Mouse (Mus musculus) small intestine, adult 10 weeks (tissue): ENCODE measurements around the gene Lgals7. TPM values are rescaled to one million over a fixed set of nuclear protein-coding genes. Genes with fewer than 3 reads are reported as not detected.

Source experiments
- polyA plus RNA-seq: library from polyadenylated mRNA; stranded (reverse); fragments of 350-450 nt; fragmentation: Illumina TruSeq; extraction: RNeasy Lipid Tissue Mini Kit (QIAGEN cat#74804); gene quantifications from one replicate; pipeline ENCODE4 v1.2.3, GENCODE M21; 2014; ENCODE audit warnings: low replicate concordance

Lgals7 gene
- polyA plus RNA-seq, result not detected

DNA sequence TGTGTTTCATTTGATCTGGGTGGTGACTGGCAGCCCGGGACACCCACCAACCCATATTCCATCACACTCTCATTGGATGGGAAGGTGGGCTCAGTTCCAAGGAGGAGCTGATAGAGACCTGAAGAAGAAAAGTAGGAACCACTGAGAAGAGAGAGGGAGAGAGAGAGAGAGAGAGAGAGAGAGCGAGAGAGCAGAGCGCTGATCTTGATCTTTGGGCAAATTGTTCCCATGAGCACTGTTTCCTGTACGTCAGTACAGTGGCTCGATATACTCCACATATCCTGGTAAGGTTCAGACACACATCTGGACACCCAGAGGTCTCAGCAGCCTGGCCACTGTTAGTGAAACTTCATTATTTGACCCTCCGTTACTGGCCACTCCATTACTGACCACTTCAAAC lies at the start of gene Lgals7:
Lgals7 (plus strand) TSS at position 314 of the 400 bp plus-strand sequence.

DNA sequence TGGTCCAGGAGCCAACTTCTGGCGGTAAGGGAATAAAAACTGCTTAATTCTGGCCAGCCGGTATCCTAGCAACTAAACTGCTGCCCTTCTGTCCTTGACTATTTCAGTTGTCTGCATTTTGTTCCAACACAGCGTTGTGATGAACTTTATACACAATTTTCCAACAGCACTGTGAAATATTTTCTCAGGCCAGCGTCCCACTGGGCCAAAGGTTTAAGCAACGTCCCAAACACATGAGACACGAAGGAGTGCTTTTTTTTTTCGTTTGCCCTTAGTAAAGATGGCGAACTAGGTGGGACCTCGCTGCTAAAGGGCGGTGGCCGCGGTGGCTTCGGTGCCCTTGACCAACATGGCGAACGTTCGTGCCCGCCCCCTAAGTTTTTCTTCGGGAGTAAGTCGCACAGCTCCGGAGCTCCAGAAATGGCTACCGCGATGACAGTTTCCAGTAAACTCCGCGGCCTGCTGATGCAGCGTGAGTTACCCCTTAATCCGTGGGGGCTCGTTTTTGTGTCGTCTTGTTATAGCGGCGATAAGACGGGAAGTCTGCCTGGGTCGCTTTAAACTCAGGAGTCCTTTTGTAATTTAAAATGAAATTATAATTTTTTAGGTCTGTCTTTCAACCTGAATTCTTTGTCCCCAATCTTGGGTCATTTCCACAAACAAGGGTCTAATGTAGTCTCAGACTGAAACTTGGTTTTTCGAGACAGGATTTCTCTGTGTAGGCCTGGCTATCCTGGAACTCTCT lies 38.5 kb upstream of the Lgals7 start, which contains the start of gene Ech1:
Ech1 (plus strand) TSS at position 277 of the 745 bp plus-strand sequence.

GRCm38 (mm10) chr7:28833723-28834347 lies 29.8 kb upstream of the Lgals7 start, which contains the start of gene Lgals4:
Lgals4 (plus strand) TSS chr7:28833854.

DNA sequence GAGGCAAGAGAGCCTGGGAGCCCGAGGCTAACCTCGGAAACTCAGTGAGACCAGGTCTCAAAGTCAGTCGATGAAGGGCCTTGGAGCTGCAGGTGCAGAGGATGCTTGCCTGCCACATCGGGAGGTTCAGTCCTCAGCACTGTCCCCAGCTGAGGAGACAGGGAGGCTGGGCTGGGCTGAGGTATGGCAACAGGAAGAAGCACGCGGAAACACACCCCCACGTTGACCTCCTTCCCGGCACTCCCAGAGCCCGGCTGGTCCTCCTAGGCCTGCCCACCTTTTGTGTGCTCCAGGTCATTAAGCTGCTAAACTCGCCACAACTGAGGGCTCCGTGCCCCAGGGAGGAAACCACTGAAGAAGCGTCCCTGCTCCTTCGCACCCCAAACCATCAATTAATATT lies 17.5 kb downstream of the Lgals7 start, which contains the start of gene Capn12:
Capn12 (plus strand) TSS at position 224 of the 400 bp plus-strand sequence.

Other genes with a start within 250 kb of the Lgals7 start
- gene Acp7, start 232.5 kb upstream of the Lgals7 start, polyA plus RNA-seq, result not detected
- gene Fbxo27, start 171.0 kb upstream of the Lgals7 start, polyA plus RNA-seq, result not detected
- gene Fbxo17, start 147.0 kb upstream of the Lgals7 start, polyA plus RNA-seq, result not detected
- gene Mrps12, start 122.0 kb upstream of the Lgals7 start, polyA plus RNA-seq, result 6.5 TPM
- gene Sars2, start 121.9 kb upstream of the Lgals7 start, polyA plus RNA-seq, result not detected
- gene Ccer2, start 107.7 kb upstream of the Lgals7 start, polyA plus RNA-seq, result not detected
- gene Sirt2, start 97.1 kb upstream of the Lgals7 start, polyA plus RNA-seq, result 9.9 TPM
- gene Nfkbib, start 96.3 kb upstream of the Lgals7 start, polyA plus RNA-seq, result not detected
- gene Rinl, start 74.9 kb upstream of the Lgals7 start, polyA plus RNA-seq, result 1.6 TPM
- gene Hnrnpl, start 55.3 kb upstream of the Lgals7 start, polyA plus RNA-seq, result 238 TPM
- 2.9 TPM for gene Ech1, start 38.6 kb upstream of the Lgals7 start, polyA plus RNA-seq
- 126 TPM for gene Lgals4, start 30.0 kb upstream of the Lgals7 start, polyA plus RNA-seq
- gene Capn12, start 17.6 kb downstream of the Lgals7 start, polyA plus RNA-seq, result not detected
- gene Actn4, start 98.5 kb downstream of the Lgals7 start, polyA plus RNA-seq, result 59.8 TPM
- 2.5 TPM for gene Eif3k, start 118.0 kb downstream of the Lgals7 start, polyA plus RNA-seq
- 0.22 TPM for gene Map4k1, start 118.2 kb downstream of the Lgals7 start, polyA plus RNA-seq